Mouse (Mus musculus): Measurements from ENCODE around the gene Clhc1. TPM values are rescaled to one million over a fixed set of nuclear protein-coding genes. Genes with fewer than 3 reads are reported as not detected.

The Clhc1 gene
- polyA plus RNA-seq, 1 experiment: 0.32 TPM

Other genes starting within 250 kb of the Clhc1 start
- 1.4 and 1.6 TPM in 2 replicates for gene Ccdc88a, start 174.3 kb upstream of the Clhc1 start, polyA plus RNA-seq (2012; rRNA removed)
- gene Prorsd1, start 32.9 kb upstream of the Clhc1 start, polyA plus RNA-seq (2012; rRNA removed): 3.8 and 6.8 TPM in 2 replicates
- gene Mtif2, start 21.5 kb upstream of the Clhc1 start, polyA plus RNA-seq (2012; rRNA removed): 11.1 and 12.3 TPM in 2 replicates
- 196 and 207 TPM in 2 replicates for gene Rps27a, start 159 bp downstream of the Clhc1 start, polyA plus RNA-seq (2012; rRNA removed)
- gene Rtn4, start 145.0 kb downstream of the Clhc1 start, polyA plus RNA-seq (2012; rRNA removed): 90.4 and 110 TPM in 2 replicates